Mouse (Mus musculus) urinary bladder, postnatal 14 days (tissue): Measurements from ENCODE around the gene Gbf1.

Source experiments
- DNase-seq: peaks from one replicate; pipeline ENCODE4 v3.0.0; 2021; ENCODE audit warnings: low spot score

The Gbf1 gene

GRCm38 (mm10) chr19:46223118-46223517 lies 70.8 kb downstream of the Gbf1 start:
- no peak for DNase-seq

DNA sequence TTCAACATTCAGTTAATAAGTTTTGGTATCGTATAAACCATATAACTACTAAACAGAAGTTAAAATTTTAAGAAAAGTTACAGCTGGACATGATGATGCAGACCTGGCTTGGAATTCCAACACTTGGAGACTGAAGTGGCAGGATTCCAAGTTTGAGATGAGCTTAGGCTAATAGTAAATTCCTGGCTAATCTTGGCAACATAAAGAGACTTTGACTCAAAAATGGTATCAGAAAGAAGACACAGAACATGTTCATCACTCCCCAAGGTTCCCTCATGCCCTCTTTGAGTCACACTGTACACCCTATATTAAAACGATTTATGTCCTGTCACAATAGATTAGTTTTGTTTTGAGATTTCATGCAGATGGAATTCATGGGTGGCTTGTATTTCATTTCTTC lies 72.6 kb downstream of the Gbf1 start:
- DNase-seq, result no peak

DNA sequence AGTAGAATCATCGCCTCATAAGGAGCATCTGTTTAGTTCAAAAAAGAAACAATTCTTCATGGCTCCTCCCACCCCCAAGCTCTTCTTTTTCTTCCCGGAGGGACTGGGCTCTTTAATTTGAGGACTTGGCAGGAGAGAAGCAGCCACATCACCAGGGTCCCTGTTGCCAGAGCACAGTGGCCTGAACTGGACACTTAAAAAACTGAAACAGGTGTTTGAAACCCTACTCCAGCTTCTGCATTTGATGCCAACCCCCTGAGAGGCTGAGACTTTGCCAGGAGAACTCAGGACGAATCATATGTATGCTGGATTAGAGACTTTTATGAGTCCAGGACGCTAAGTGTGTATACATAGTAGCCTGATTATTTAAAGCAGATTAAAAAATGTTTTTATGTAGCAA lies 73.2 kb downstream of the Gbf1 start:
- no peak for DNase-seq

GRCm38 (mm10) chr19:46226295-46226694 lies 74.0 kb downstream of the Gbf1 start:
- no peak for DNase-seq

DNA sequence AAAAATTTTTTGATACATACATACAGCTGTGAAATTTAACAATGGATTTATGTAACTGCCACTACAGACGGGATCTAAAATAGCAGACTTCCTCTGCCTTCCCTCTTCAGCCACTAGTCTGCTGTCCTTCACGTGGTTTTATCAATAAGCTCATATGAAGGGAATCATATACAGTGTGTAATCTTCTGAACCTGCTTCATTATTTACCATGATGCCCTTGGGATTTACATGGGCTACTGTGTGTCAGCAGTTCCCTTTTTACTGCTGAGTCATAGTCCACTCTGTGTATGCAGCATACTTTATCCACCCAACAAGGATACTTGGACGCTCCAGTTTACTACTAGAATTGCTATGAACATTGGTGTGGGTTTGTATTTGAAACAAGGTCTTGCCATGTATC lies 75.0 kb downstream of the Gbf1 start:
- no peak for DNase-seq

DNA sequence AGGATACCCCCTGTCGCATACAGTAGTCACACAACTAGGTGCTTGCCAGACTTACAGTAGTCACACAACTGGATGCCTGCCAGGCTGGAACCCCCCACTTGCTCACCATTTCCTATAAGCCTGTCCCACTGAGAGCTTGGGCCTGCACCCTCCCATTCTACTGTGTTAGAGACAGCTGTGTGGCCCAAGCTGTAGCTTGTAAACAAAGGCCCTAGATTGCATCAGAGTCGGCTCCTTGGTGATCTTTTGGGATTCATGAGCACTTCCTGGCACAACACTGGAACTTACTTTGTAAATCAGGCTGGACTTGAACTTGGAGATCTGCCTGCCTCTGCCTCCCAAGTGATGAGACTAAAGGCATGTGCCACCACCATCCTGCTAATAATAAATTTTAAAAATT lies 82.1 kb downstream of the Gbf1 start:
- DNase-seq, result no peak

DNA sequence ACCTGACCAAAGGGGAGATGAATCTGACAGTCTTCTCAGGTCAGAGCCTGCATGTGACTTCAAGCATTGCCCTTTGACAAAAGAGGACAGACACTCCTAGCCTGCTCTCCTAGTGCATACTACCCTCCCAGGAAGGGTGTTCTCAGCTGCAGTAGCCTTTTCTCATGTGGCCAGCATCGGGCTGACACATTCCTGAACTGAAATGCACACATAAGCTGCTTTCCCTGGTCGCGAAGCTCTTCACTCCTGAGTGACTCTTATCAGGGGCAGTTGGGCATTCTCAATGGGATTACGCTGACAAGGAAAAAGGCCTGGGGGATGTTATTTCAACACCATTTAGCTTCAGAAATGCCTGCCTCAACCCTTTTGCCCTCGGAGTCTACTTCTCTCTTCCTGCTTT lies 84.3 kb downstream of the Gbf1 start:
- no peak for DNase-seq

GRCm38 (mm10) chr19:46240246-46240645 lies 87.9 kb downstream of the Gbf1 start:
- no peak for DNase-seq

DNA sequence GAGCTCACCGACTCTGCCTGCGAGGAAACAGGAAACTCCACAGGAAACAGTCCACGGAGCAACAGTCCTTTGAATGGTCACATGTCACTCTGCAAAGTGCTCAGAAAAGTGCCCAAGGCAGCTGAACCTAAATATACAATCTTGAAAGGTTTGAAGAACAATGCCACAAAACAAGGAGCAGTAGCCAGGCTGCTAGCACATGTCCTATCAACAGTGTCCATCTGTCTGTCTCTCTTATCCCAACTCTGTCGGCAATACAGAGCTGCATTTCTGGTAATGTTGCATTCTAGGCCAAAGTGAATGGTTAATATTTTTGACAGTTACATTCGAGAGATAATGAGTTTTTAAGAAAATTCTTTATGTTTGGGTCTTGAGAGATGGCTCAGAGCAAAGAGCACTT lies 90.1 kb downstream of the Gbf1 start:
- no peak for DNase-seq

DNA sequence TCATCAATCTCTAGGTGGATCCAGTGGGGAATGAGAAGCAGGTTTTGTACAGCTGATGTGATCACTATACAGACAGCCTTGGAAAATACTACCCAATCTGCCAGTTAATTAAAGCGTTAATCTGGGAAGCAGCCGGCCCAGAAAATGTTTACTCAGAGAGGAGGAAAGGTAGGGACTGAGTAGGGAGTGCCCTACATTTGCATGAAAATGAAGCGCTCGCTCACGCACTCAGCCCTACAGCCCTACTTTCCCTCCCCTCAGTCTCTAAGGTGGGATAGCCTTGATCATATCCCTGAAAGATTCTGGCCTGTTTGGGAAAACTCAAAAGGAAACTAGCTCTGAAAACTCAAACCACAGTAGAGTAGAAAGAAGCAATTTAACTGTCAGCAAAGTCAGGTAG lies 92.3 kb downstream of the Gbf1 start:
- no peak for DNase-seq

- DNase-seq, result no peak
Observed at GRCm38 (mm10) chr19:46248991-46249390, 96.7 kb downstream of the Gbf1 start.

GRCm38 (mm10) chr19:46254163-46254752 lies 101.9 kb downstream of the Gbf1 start:
- peak; percentile 18 for DNase-seq

- no peak for DNase-seq
Observed at GRCm38 (mm10) chr19:46264762-46265161, 112.5 kb downstream of the Gbf1 start.

GRCm38 (mm10) chr19:46275307-46275706 lies 123.0 kb downstream of the Gbf1 start:
- DNase-seq, result no peak

GRCm38 (mm10) chr19:46282081-46282849 lies 130.0 kb downstream of the Gbf1 start:
- no peak for DNase-seq

GRCm38 (mm10) chr19:46284686-46285085 lies 132.4 kb downstream of the Gbf1 start:
- DNase-seq, result no peak

GRCm38 (mm10) chr19:46285631-46286030 lies 133.3 kb downstream of the Gbf1 start:
- no peak for DNase-seq

GRCm38 (mm10) chr19:46286047-46286446 lies 133.7 kb downstream of the Gbf1 start:
- no peak for DNase-seq

DNA sequence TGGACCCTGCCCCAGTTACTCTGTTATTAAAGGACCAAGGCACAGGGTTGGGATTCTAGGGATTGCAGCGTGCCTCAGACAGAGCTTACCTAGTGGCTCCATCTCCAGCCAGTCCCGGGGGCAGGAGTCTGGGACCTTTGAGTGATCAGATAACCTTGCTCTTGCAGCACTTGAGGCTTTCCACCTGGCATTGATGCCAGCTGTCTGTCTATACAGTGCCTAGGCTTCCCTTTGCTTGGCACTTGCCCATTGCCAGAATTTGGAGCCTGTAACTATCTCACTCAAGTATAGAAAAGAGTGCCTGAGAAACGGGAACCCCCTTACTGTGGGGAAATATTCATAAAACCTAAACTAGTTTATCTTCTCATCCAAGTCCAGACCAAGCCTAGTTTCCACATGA lies 134.6 kb downstream of the Gbf1 start:
- DNase-seq, result no peak

DNA sequence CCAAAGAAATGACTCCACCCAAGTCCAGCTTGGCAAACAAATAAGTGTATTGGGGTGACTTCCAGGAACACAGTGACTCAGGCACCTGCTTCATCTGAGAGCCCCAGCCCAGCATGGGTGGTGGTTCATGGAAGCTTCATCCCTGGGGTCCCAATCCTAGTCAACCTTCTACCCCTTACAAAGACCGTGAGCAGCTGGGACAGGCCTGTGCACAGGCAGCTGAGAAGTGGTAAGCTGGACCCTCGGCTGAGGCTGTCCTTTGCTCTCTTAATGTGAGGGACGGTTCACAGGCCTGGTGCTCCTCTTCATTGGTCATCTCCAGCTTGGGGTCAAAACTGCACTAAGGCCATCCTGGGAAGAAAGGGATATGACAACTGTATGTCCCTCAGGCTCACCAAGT lies 135.3 kb downstream of the Gbf1 start:
- no peak for DNase-seq

DNA sequence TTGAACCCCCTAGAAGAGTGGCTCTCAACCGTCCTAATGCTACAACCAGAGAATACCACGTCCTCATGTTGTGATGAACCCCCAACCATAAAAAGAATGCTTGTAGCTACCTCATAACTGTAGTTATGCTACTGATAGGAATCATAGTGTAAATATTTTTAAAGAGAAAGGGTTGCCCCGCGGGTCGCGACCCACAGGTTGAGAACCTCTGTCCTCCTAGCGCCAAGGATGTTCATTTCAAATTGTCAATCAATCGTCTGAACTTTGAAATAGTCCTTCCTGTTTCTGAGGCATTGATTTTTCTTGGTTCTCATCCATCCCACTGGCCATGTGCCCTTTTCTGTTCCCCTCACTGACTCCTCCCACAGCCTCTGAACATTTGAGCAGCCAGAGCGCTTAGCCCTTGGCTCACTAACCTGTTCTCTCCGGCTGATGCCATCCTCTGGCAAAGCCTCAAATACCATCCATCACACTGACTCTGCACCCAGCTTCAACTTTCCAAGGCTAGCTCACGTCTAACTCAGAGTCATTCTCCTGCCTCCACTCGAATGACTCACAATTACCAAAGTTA lies 138.3 kb downstream of the Gbf1 start:
- DNase-seq, result no peak

GRCm38 (mm10) chr19:46296938-46297337 lies 144.6 kb downstream of the Gbf1 start:
- no peak for DNase-seq

DNA sequence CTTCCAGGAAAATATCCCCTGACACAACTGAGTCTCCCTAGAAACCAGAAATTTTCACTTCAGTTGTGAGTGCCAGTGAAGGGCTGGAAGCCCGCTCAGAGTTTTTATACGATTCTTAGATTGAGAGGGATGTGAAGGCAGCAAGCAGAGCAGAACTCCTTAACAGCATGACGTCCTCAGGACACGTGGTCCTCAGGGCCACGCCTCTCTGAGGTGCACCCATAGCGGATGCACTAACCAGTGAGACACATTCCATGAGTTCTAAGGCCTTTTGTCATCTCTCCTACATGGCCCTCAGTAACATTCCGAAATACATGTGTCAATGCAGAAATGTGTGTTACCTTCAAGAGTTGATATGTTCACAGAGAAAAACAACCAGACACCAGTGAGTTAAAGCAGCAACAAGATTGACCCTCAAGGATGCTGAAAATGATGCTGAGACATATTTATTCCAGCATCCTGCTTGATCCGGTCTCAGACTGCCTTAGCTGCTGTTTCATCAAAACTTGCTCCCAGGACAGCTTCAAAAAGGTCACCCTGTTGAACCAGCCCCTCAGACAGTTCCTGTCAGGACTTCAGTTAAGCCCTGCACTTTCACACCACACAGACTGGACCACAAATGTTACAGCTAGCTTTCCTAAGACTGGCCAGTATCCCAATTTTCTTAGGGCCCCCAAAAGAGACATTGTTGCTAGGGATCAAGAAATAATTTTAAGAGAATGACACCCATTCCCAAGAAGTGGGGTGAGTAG lies 148.2 kb downstream of the Gbf1 start:
- no peak for DNase-seq
